ENCODE assay signal across 11 mouse cellular contexts in genomic region chr6:55273463-55273862, GRCm38 (mm10).
A peak's percentile ranks its signal among the peaks of the same experiment; 100 is the strongest.
DNase-seq lines count a peak whose midpoint lies in the region; ATAC-seq and TF ChIP-seq lines count a peak whose summit lies in the region.
"Had no signal": no experiment of that assay in that cellular context is flagged by ENCODE, and none has a peak within 500 bp of the region (broad histone marks: within the 10 kb centered on the region; RNA-seq: fewer than 3 reads in every experiment).

No protein-coding gene starts in this region.

- H3K9me3 ChIP-seq in hindbrain, postnatal 0 days (ENCODE audit: low read length): no peaks in the 10 kb centered on the region
- no peaks in the 10 kb centered on the region for H3K9me3 ChIP-seq in hindbrain, embryonic 14.5 days (ENCODE audit: control insufficient read depth, low read length)
- H3K9me3 ChIP-seq in lung, embryonic 16.5 days (ENCODE audit: control insufficient read depth, low read length): no peaks in the 10 kb centered on the region
- H3K9me3 ChIP-seq: kidney, embryonic 15.5 days; limb, embryonic 13.5 days had no signal

- H3K9ac ChIP-seq in hindbrain, postnatal 0 days (replicated peaks; ENCODE audit: low read length): no peak overlapping the region
- no peak overlapping the region for H3K9ac ChIP-seq in hindbrain, embryonic 14.5 days
- no peak overlapping the region for H3K9ac ChIP-seq in lung, embryonic 16.5 days (ENCODE audit: low read length)
- H3K9ac ChIP-seq: kidney, embryonic 15.5 days; limb, embryonic 13.5 days had no signal

- no peaks in the 10 kb centered on the region; the same call in 1 of the 2 replicates for H3K4me1 ChIP-seq in hindbrain, postnatal 0 days (ENCODE audit: insufficient read depth, low read length)
- no peaks in the 10 kb centered on the region for H3K4me1 ChIP-seq in hindbrain, embryonic 14.5 days (replicated peaks; ENCODE audit: control insufficient read depth, insufficient read depth, low read length)
- H3K4me1 ChIP-seq in lung, embryonic 16.5 days (replicated peaks; ENCODE audit: control insufficient read depth, insufficient read depth, low read length): peaks cover 13% of the 10 kb centered on the region

- peak; percentile 44 for ATAC-seq in hindbrain, postnatal 0 days
- no peak for ATAC-seq in hindbrain, embryonic 14.5 days (ENCODE audit: low FRiP score)
- ATAC-seq in lung, embryonic 16.5 days (ENCODE audit: low read depth): peak; percentile 84

- 60% methylated on average over 5 of the region's 5 CpGs for WGBS in hindbrain, postnatal 0 days
- WGBS in hindbrain, embryonic 14.5 days: 81% methylated on average over 5 of the region's 5 CpGs
- WGBS in lung, embryonic 16.5 days: 49% methylated on average over 5 of the region's 5 CpGs

- no peak overlapping the region for H3K4me2 ChIP-seq in hindbrain, postnatal 0 days (ENCODE audit: low read depth, low read length)
- H3K4me2 ChIP-seq in hindbrain, embryonic 14.5 days (replicated peaks): no peak overlapping the region
- H3K4me2 ChIP-seq in lung, embryonic 16.5 days (ENCODE audit: low read depth, low read length): no peak overlapping the region
- H3K4me2 ChIP-seq: kidney, embryonic 15.5 days; limb, embryonic 13.5 days had no signal

- peak; percentile 43 for DNase-seq in hindbrain, postnatal 0 days (ENCODE audit: low spot score)
- no peak for DNase-seq in hindbrain, embryonic 14.5 days (ENCODE audit: low spot score)
- DNase-seq in NIH3T3 (ENCODE audit: low read depth): peak; percentile 23
- peak; percentile 63 for DNase-seq in cerebellum, adult 11 months
- DNase-seq in kidney, adult 8-10 months: no peak
- DNase-seq in thymus, postnatal 14 days: no peak
- DNase-seq: heart, postnatal 4 days had no signal

- H3K27me3 ChIP-seq in hindbrain, postnatal 0 days (ENCODE audit: insufficient read depth, low read length): no peaks in the 10 kb centered on the region
- no peaks in the 10 kb centered on the region for H3K27me3 ChIP-seq in hindbrain, embryonic 14.5 days (ENCODE audit: control insufficient read depth, insufficient read depth, low read length)
- H3K27me3 ChIP-seq in lung, embryonic 16.5 days (ENCODE audit: control insufficient read depth, insufficient read depth, low read depth, low read length): no peaks in the 10 kb centered on the region
- H3K27me3 ChIP-seq: kidney, embryonic 15.5 days; limb, embryonic 13.5 days had no signal

- H3K4me3 ChIP-seq in hindbrain, postnatal 0 days (ENCODE audit: low read length): no peak overlapping the region
- no peak overlapping the region for H3K4me3 ChIP-seq in hindbrain, embryonic 14.5 days (replicated peaks; ENCODE audit: low read length)
- H3K4me3 ChIP-seq in lung, embryonic 16.5 days (ENCODE audit: low read length): no peak overlapping the region
- H3K4me3 ChIP-seq: kidney, embryonic 15.5 days; limb, embryonic 13.5 days; myocyte had no signal

- no peak for TF ChIP-seq CTCF in hindbrain, postnatal 0 days (IDR thresholded peaks at IDR 0.05; ENCODE audit: low read depth)

- peak overlapping the region; percentile 45; the same call in 1 of the 2 replicates for H3K27ac ChIP-seq in hindbrain, postnatal 0 days
- no peak overlapping the region for H3K27ac ChIP-seq in hindbrain, embryonic 14.5 days
- H3K27ac ChIP-seq in lung, embryonic 16.5 days (ENCODE audit: low read length): peak overlapping the region; percentile 64
- H3K27ac ChIP-seq: kidney, embryonic 15.5 days; limb, embryonic 13.5 days had no signal

- no peaks in the 10 kb centered on the region for H3K36me3 ChIP-seq in hindbrain, postnatal 0 days (ENCODE audit: insufficient read depth, low read length)
- no peaks in the 10 kb centered on the region for H3K36me3 ChIP-seq in hindbrain, embryonic 14.5 days (replicated peaks; ENCODE audit: control insufficient read depth, insufficient read depth)
- H3K36me3 ChIP-seq in lung, embryonic 16.5 days (ENCODE audit: control insufficient read depth, insufficient read depth, low read length): no peaks in the 10 kb centered on the region
- H3K36me3 ChIP-seq: kidney, embryonic 15.5 days had no signal

Comparison
In these comparisons a context has a peak if more than half of its experiments do, and no peak if none do; other contexts are left out.
1. DNase-seq: peak in hindbrain, postnatal 0 days (single experiment), NIH3T3 (single experiment) and cerebellum, adult 11 months (single experiment); none in hindbrain, embryonic 14.5 days (single experiment), kidney, adult 8-10 months (0 of 2) and thymus, postnatal 14 days (single experiment).